Mouse (Mus musculus): ENCODE data around the gene Kdm4c.

GRCm38 (mm10) chr4:74257882-74258281, 15.6 kb downstream of the Kdm4c start:
- no peak for TF ChIP-seq CTCF (IDR thresholded peaks at IDR 0.05; ENCODE audit: low read depth)
- TF ChIP-seq EP300 (IDR thresholded peaks at IDR 0.05; ENCODE audit: low read depth), result no peak

Measured in heart, postnatal 0 days (tissue).